Mouse (Mus musculus) myocyte (in vitro differentiated cells): ENCODE results near the gene Ing4.
"Not testable (repeated sequence)": the region's sequence is repeated elsewhere in the genome, so short reads cannot be mapped to it uniquely, and the experiment has no call there.

Experiments
- CEBPB ChIP-seq: IDR thresholded peaks from 2 replicates; pipeline ENCODE4 v1.6.1; 2011; ENCODE audit warnings: mild to moderate bottlenecking, moderate library complexity; ENCODE audit not compliant: poor library complexity, insufficient read depth, severe bottlenecking
- E2F4 ChIP-seq: IDR thresholded peaks from one replicate; pipeline ENCODE4 v1.6.1; 2011; ENCODE audit warnings: mild to moderate bottlenecking, control low read depth, moderate library complexity; ENCODE audit not compliant: insufficient read depth
- MAX ChIP-seq: IDR thresholded peaks from one replicate; pipeline ENCODE4 v1.6.1; 2011; ENCODE audit warnings: low read depth, mild to moderate bottlenecking, control low read depth
- MYOD1 ChIP-seq, 3 experiments: IDR thresholded peaks; one replicate each; pipeline ENCODE4 v1.6.1; 2011; ENCODE audit warnings: control low read depth in 2 of 3, low read depth in 2 of 3, mild to moderate bottlenecking in 2 of 3, moderate library complexity in 1 of 3; ENCODE audit not compliant: insufficient read length in 2 of 3, control insufficient read depth in 1 of 3
- MYOG ChIP-seq, 3 experiments: IDR thresholded peaks; one replicate each; pipeline ENCODE4 v1.6.1; 2011; ENCODE audit warnings: control low read depth in 2 of 3, low read depth in 2 of 3, mild to moderate bottlenecking in 2 of 3; ENCODE audit not compliant: insufficient read length in 2 of 3, control insufficient read depth in 1 of 3, insufficient read depth in 1 of 3
- POLR2A ChIP-seq: IDR thresholded peaks from one replicate; pipeline ENCODE4 v1.6.1; 2011; ENCODE audit warnings: low read depth, mild to moderate bottlenecking, control low read depth, moderate library complexity; ENCODE audit not compliant: insufficient read length
- REST ChIP-seq: IDR thresholded peaks from one replicate; pipeline ENCODE4 v1.6.1; 2011; ENCODE audit warnings: mild to moderate bottlenecking, control low read depth, moderate library complexity; ENCODE audit not compliant: insufficient read depth, insufficient read length
- TCF3 ChIP-seq: IDR thresholded peaks from one replicate; pipeline ENCODE4 v1.6.1; 2011; ENCODE audit warnings: low read depth, control low read depth; ENCODE audit not compliant: insufficient read length
- USF1 ChIP-seq: IDR thresholded peaks from one replicate; pipeline ENCODE4 v1.6.1; 2011; ENCODE audit warnings: low read depth, mild to moderate bottlenecking, control low read depth, moderate library complexity

DNA sequence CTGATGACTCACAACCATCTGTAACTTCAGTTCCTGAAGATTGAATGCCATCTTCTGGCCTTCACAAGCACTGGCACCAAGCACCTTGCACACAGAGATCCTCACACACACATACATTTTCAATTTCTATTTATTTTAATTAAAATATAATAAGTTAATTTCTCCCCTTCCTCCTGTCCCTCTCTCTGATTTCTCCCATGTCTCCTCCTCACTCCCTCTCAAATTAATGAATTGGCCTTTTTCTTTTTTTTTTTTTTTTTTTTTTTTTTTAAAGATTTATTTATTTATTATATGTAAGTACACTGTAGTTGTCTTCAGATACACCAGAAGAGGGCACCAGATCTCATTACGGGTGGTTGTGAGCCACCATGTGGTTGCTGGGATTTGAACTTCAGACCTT, 25.7 kb downstream of the Ing4 start:
- TF ChIP-seq MYOD1 (IDR thresholded peaks at IDR 0.05; ENCODE audit: control insufficient read depth in 1 of 3, insufficient read length in 2 of 3, low read depth in 2 of 3); POLR2A; MYOG (IDR thresholded peaks at IDR 0.05; ENCODE audit: control insufficient read depth in 1 of 3, insufficient read depth in 1 of 3, insufficient read length in 2 of 3, low read depth in 2 of 3); TCF3; USF1; REST; MAX; E2F4; CEBPB: not testable (repeated sequence)
